Mouse (Mus musculus): ENCODE data around the gene Pyroxd2. TPM values are rescaled to one million over a fixed set of nuclear protein-coding genes. Genes with fewer than 3 reads are reported as not detected.

Pyroxd2 gene
- polyA plus RNA-seq, 1 experiment from 2014 or later = 1.5 TPM

Other genes with a start within 250 kb of the Pyroxd2 start
- 11.5 and 15.4 TPM in 2 replicates for gene R3hcc1l, start 234.0 kb downstream of the Pyroxd2 start, polyA plus RNA-seq (2014; fragmentation: Nextera tagmentation; extraction: Ambion mirVana)
- 0.18 and 0.20 TPM in 2 replicates for gene Loxl4, start 140.0 kb downstream of the Pyroxd2 start, polyA plus RNA-seq (2014; fragmentation: Nextera tagmentation; extraction: Ambion mirVana)
- 9.4 and 11.3 TPM in 2 replicates for gene Hps1, start 27.2 kb upstream of the Pyroxd2 start, polyA plus RNA-seq (2014; fragmentation: Nextera tagmentation; extraction: Ambion mirVana)

Measured in midbrain, embryonic 14.5 days (tissue).